Mouse (Mus musculus): Measurements from ENCODE around the gene Ppm1h. TPM values are rescaled to one million over a fixed set of nuclear protein-coding genes. Genes with fewer than 3 reads are reported as not detected.

The Ppm1h gene
- polyA plus RNA-seq, 1 experiment from 2014 or later, result 5.1 TPM

DNA sequence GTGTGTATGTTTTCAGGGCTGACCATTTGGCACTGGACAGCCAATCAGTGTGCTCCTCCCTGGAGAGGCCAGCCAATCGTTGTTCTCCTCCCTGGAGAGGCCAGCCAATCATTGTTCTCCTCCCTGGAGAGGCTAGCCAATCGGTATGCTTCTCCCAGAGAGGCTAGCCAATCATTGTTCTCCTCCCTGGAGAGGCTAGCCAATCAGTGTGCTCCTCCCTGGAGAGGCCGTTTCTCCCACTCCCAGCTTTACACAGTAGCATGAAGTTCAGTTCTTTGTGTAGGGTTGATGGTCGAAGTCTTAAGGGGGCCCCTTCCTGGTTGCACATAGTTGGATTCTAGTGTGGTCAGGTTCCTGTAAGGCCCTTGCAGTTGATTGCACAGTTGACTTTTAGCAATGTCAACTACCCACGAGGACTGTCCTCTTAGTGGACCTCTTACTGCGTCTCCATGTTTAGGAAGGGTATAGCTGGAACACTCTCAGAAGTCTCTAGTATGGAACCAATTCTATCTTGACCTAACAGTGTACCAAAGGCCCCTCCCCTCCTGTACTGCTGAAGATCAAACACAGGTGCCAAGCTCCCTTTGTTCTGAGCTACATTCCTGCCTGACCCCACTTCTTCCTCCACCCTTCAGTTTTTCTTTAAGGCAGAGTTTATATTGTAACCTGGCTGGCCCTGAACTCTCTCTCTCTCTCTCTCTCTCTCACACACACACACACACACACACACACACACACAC, 84.4 kb downstream of the Ppm1h start:
- Histone ChIP-seq H3K9ac (ENCODE audit: low read depth, low read length) (no peak overlapping the region), H3K36me3 (ENCODE audit: control insufficient read depth, insufficient read depth, low read length) (no peaks in the 10 kb centered on the region), H3K27ac (replicated peaks; ENCODE audit: low read depth, low read length) (no peak overlapping the region), H3K27me3 (replicated peaks; ENCODE audit: control insufficient read depth, insufficient read depth, low read length) (no peaks in the 10 kb centered on the region), H3K9me3 (ENCODE audit: control insufficient read depth, low read length) (no peaks in the 10 kb centered on the region), H3K4me2 (ENCODE audit: low read depth, low read length) (no peak overlapping the region), H3K4me1 (ENCODE audit: control insufficient read depth, insufficient read depth, low read length) (peaks cover 9% of the 10 kb centered on the region; the same call in 1 of the 2 replicates), H3K4me3 (ENCODE audit: low read depth, low read length) (no peak overlapping the region)
- DNase-seq (ENCODE audit: low spot score) (no peak), ATAC-seq (ENCODE audit: low read depth) (no peak)
- WGBS, result 84% methylated on average over 6 of the region's 6 CpGs

DNA sequence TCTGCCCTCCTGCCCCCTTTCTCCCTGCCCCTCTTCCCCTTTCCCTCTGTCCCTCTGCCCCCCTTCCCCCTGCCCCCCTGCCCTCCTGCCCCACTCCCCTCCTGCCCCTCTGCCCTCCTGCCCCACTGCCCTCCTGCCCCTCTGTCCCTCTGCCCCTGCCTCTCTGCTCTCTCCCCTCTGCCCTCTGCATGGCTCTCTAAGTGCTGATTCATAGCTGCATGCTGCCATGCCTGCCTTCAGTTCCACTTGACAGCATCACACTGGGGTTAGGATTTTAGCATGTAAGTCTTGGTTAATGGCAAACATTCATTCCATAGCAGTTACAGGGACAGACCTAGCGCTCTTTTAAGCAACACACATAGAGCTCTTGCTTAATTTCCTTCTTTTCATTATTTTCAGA, 85.0 kb downstream of the Ppm1h start:
- no peak for ATAC-seq (ENCODE audit: low read depth)
- 73% methylated on average over 1 of the region's 1 CpGs for WGBS

GRCm38 (mm10) chr10:122764653-122765052, 86.1 kb downstream of the Ppm1h start:
- WGBS, result 59% methylated on average over 7 of the region's 7 CpGs
- H3K4me2 ChIP-seq (ENCODE audit: low read depth, low read length), result no peak overlapping the region
- ATAC-seq (ENCODE audit: low read depth), result no peak

More for the DNA sequence above, 85.0 kb downstream of the Ppm1h start:
- no peaks in the 10 kb centered on the region for H3K9me3 ChIP-seq (ENCODE audit: control insufficient read depth, low read length)
- H3K27ac ChIP-seq (replicated peaks; ENCODE audit: low read depth, low read length), result no peak overlapping the region
- H3K4me3 ChIP-seq (ENCODE audit: low read depth, low read length), result no peak overlapping the region
- no peaks in the 10 kb centered on the region for H3K36me3 ChIP-seq (ENCODE audit: control insufficient read depth, insufficient read depth, low read length)
- H3K27me3 ChIP-seq (replicated peaks; ENCODE audit: control insufficient read depth, insufficient read depth, low read length), result no peaks in the 10 kb centered on the region
- no peak for DNase-seq (ENCODE audit: low spot score)
- peaks cover 4% of the 10 kb centered on the region; the same call in 1 of the 2 replicates for H3K4me1 ChIP-seq (ENCODE audit: control insufficient read depth, insufficient read depth, low read length)
- no peak overlapping the region for H3K9ac ChIP-seq (ENCODE audit: low read depth, low read length)
- no peak overlapping the region for H3K4me2 ChIP-seq (ENCODE audit: low read depth, low read length)

GRCm38 (mm10) chr10:122765521-122765920, 87.0 kb downstream of the Ppm1h start:
- ATAC-seq (ENCODE audit: low read depth), result no peak
- no peaks in the 10 kb centered on the region for H3K4me1 ChIP-seq (ENCODE audit: control insufficient read depth, insufficient read depth, low read length)

More at GRCm38 (mm10) chr10:122764653-122765052, 86.1 kb downstream of the Ppm1h start:
- no peak overlapping the region for H3K4me3 ChIP-seq (ENCODE audit: low read depth, low read length)
- no peaks in the 10 kb centered on the region for H3K9me3 ChIP-seq (ENCODE audit: control insufficient read depth, low read length)
- H3K27me3 ChIP-seq (replicated peaks; ENCODE audit: control insufficient read depth, insufficient read depth, low read length), result no peaks in the 10 kb centered on the region
- H3K9ac ChIP-seq (ENCODE audit: low read depth, low read length), result no peak overlapping the region
- no peaks in the 10 kb centered on the region for H3K36me3 ChIP-seq (ENCODE audit: control insufficient read depth, insufficient read depth, low read length)
- no peaks in the 10 kb centered on the region for H3K4me1 ChIP-seq (ENCODE audit: control insufficient read depth, insufficient read depth, low read length)
- DNase-seq (ENCODE audit: low spot score), result no peak
- H3K27ac ChIP-seq (replicated peaks; ENCODE audit: low read depth, low read length), result no peak overlapping the region

GRCm38 (mm10) chr10:122765992-122766391, 87.4 kb downstream of the Ppm1h start:
- WGBS, result 41% methylated on average over 8 of the region's 8 CpGs
- H3K4me1 ChIP-seq (ENCODE audit: control insufficient read depth, insufficient read depth, low read length), result no peaks in the 10 kb centered on the region
- DNase-seq (ENCODE audit: low spot score), result no peak

More at GRCm38 (mm10) chr10:122765521-122765920, 87.0 kb downstream of the Ppm1h start:
- H3K9ac ChIP-seq (ENCODE audit: low read depth, low read length), result no peak overlapping the region
- no peaks in the 10 kb centered on the region for H3K36me3 ChIP-seq (ENCODE audit: control insufficient read depth, insufficient read depth, low read length)
- H3K4me2 ChIP-seq (ENCODE audit: low read depth, low read length), result no peak overlapping the region
- H3K27me3 ChIP-seq (replicated peaks; ENCODE audit: control insufficient read depth, insufficient read depth, low read length), result no peaks in the 10 kb centered on the region
- H3K27ac ChIP-seq (replicated peaks; ENCODE audit: low read depth, low read length), result no peak overlapping the region
- no peak for DNase-seq (ENCODE audit: low spot score)
- WGBS, result 26% methylated on average over 4 of the region's 4 CpGs
- H3K9me3 ChIP-seq (ENCODE audit: control insufficient read depth, low read length), result no peaks in the 10 kb centered on the region
- H3K4me3 ChIP-seq (ENCODE audit: low read depth, low read length), result no peak overlapping the region

DNA sequence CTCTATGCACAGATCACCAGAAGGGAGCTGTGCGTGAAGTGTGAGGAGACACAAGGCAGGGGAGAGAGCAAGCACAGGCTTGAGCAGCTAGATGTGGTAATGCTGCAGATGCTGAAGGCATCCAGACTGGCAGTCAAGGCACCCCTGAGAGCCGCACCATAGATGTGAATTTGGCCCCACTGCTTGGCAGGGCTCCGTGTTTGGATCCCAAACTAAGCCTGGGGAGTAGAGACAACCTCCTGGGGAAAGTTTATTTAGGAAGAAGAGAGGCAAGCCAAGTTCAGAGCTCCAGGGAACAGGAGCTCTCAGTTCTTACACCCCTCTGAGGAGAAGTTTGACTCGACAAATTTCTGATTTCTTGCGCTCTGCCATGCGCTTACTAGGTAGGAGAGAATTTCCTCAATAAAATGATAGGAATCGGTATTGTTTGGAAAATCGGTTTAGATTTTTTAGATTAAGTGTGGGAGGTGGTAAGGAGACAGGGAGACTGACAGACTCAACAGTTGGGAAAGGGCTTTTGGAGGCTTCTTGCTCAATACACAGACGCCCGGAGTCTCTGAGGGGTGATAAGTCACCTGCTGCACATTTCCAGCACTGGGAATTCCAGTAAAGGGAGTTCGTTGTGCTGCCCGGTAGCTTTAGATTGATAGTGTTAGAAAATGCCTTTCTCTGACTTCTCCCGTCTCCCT, 89.8 kb downstream of the Ppm1h start:
- WGBS, result 61% methylated on average over 13 of the region's 13 CpGs
- no peak overlapping the region for H3K4me3 ChIP-seq (ENCODE audit: low read depth, low read length)
- DNase-seq (ENCODE audit: low spot score) (no peak), ATAC-seq (ENCODE audit: low read depth) (no peak; the same call in 1 of the 2 replicates)
- H3K4me2 ChIP-seq (ENCODE audit: low read depth, low read length), result no peak overlapping the region
- 0 out of 2 replicates have a peak, but pooled peaks cover 2% of the 10 kb centered on the region for H3K9me3 ChIP-seq (ENCODE audit: control insufficient read depth, low read length)
- H3K27me3 ChIP-seq (replicated peaks; ENCODE audit: control insufficient read depth, insufficient read depth, low read length), result no peaks in the 10 kb centered on the region
- H3K9ac ChIP-seq (ENCODE audit: low read depth, low read length), result no peak overlapping the region
- no peaks in the 10 kb centered on the region for H3K36me3 ChIP-seq (ENCODE audit: control insufficient read depth, insufficient read depth, low read length)
- H3K27ac ChIP-seq (replicated peaks; ENCODE audit: low read depth, low read length), result no peak overlapping the region
- H3K4me1 ChIP-seq (ENCODE audit: control insufficient read depth, insufficient read depth, low read length), result no peaks in the 10 kb centered on the region

More at GRCm38 (mm10) chr10:122765992-122766391, 87.4 kb downstream of the Ppm1h start:
- no peaks in the 10 kb centered on the region for H3K27me3 ChIP-seq (replicated peaks; ENCODE audit: control insufficient read depth, insufficient read depth, low read length)
- H3K4me2 ChIP-seq (ENCODE audit: low read depth, low read length), result no peak overlapping the region
- no peaks in the 10 kb centered on the region for H3K9me3 ChIP-seq (ENCODE audit: control insufficient read depth, low read length)
- H3K9ac ChIP-seq (ENCODE audit: low read depth, low read length), result no peak overlapping the region
- ATAC-seq (ENCODE audit: low read depth), result no peak
- H3K4me3 ChIP-seq (ENCODE audit: low read depth, low read length), result no peak overlapping the region
- H3K27ac ChIP-seq (replicated peaks; ENCODE audit: low read depth, low read length), result no peak overlapping the region
- no peaks in the 10 kb centered on the region for H3K36me3 ChIP-seq (ENCODE audit: control insufficient read depth, insufficient read depth, low read length)

DNA sequence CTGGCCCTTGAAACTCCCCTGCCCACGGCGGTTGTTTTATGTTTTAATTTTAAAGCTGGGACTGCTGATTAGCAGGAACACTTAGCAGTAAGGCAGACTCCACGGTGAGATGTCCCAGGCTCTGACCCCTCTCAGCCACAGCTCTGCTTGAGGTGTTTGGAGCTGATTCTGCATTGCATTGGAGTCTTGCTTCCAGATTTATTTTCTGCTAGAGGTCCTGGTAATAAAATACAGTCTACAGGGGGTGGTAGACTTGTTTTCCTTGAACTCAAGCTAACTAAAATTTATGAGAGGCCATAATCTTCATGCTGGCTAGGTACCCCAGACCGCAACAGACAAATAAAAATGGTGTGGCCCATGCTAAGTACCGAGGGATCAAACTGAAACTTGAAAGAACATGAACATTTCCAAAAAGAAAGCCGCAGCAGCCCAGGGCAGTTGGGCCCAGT, 90.4 kb downstream of the Ppm1h start:
- no peak overlapping the region for H3K4me2 ChIP-seq (ENCODE audit: low read depth, low read length)
- no peak overlapping the region for H3K4me3 ChIP-seq (ENCODE audit: low read depth, low read length)
- H3K27me3 ChIP-seq (replicated peaks; ENCODE audit: control insufficient read depth, insufficient read depth, low read length), result no peaks in the 10 kb centered on the region
- H3K9me3 ChIP-seq (ENCODE audit: control insufficient read depth, low read length), result 0 out of 2 replicates have a peak, but pooled peaks cover 2% of the 10 kb centered on the region
- H3K36me3 ChIP-seq (ENCODE audit: control insufficient read depth, insufficient read depth, low read length), result no peaks in the 10 kb centered on the region
- no peak for ATAC-seq (ENCODE audit: low read depth)
- no peak overlapping the region for H3K9ac ChIP-seq (ENCODE audit: low read depth, low read length)
- H3K27ac ChIP-seq (replicated peaks; ENCODE audit: low read depth, low read length), result no peak overlapping the region
- WGBS, result 64% methylated on average over 6 of the region's 6 CpGs
- H3K4me1 ChIP-seq (ENCODE audit: control insufficient read depth, insufficient read depth, low read length), result no peaks in the 10 kb centered on the region
- no peak for DNase-seq (ENCODE audit: low spot score)

- H3K9ac ChIP-seq (ENCODE audit: low read depth, low read length), result no peak overlapping the region
- H3K4me2 ChIP-seq (ENCODE audit: low read depth, low read length), result no peak overlapping the region
- no peak overlapping the region for H3K4me3 ChIP-seq (ENCODE audit: low read depth, low read length)
- 69% methylated on average over 7 of the region's 7 CpGs for WGBS
- ATAC-seq (ENCODE audit: low read depth) (no peak), DNase-seq (ENCODE audit: low spot score) (no peak)
- H3K4me1 ChIP-seq (ENCODE audit: control insufficient read depth, insufficient read depth, low read length), result no peaks in the 10 kb centered on the region
- H3K27me3 ChIP-seq (replicated peaks; ENCODE audit: control insufficient read depth, insufficient read depth, low read length), result no peaks in the 10 kb centered on the region
- no peaks in the 10 kb centered on the region for H3K36me3 ChIP-seq (ENCODE audit: control insufficient read depth, insufficient read depth, low read length)
- no peak overlapping the region for H3K27ac ChIP-seq (replicated peaks; ENCODE audit: low read depth, low read length)
- H3K9me3 ChIP-seq (ENCODE audit: control insufficient read depth, low read length), result 0 out of 2 replicates have a peak, but pooled peaks cover 2% of the 10 kb centered on the region
These were observed 91.8 kb downstream of the Ppm1h start for GRCm38 (mm10) chr10:122770337-122770736.

Data from embryonic facial prominence, embryonic 14.5 days (tissue).